In the genomic region with DNA sequence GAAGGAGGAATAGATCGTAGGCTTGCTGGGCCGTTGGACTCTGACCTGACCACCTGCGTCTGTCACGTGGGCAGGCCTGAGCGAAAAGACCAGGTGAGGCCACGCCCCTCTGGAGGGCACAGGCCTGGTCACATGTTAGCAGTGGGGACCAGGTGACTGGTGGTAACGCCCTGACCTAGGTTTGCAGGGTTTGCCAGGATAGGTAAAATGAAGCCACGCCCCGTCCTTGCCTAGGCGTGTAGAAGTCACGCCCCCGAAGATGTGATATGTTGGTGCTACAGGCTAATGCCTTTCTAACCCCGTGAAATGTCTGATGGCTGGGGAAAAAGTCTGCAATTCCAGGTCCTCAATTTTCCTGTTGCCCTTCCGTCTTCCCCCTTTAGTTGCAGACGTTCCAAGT, we compare ENCODE assay signal across 8 mouse cellular contexts. TPM values are rescaled to one million over a fixed set of nuclear protein-coding genes. Genes with fewer than 3 reads are reported as not detected.
A peak's percentile ranks its signal among the peaks of the same experiment; 100 is the strongest.
DNase-seq lines count a peak whose midpoint lies in the region; ATAC-seq and TF ChIP-seq lines count a peak whose summit lies in the region.

No protein-coding gene starts in this region.

- peaks cover 5% of the 10 kb centered on the region; the same call in 1 of the 2 replicates for H3K4me1 ChIP-seq in neural tube, embryonic 11.5 days (ENCODE audit: control insufficient read depth, insufficient read depth, low read length)
- H3K4me1 ChIP-seq in hindbrain, embryonic 12.5 days = peaks cover 22% of the 10 kb centered on the region
- peaks cover 8% of the 10 kb centered on the region for H3K4me1 ChIP-seq in limb, embryonic 14.5 days (ENCODE audit: control insufficient read depth, insufficient read depth, low read length)
- H3K4me1 ChIP-seq in midbrain, embryonic 14.5 days (ENCODE audit: control insufficient read depth, insufficient read depth, low read length) = peaks cover 12% of the 10 kb centered on the region

- peak overlapping the region; percentile 63 for H3K9ac ChIP-seq in neural tube, embryonic 11.5 days (ENCODE audit: low read length)
- H3K9ac ChIP-seq in hindbrain, embryonic 12.5 days = peak overlapping the region; percentile 79
- H3K9ac ChIP-seq in limb, embryonic 14.5 days (ENCODE audit: low read depth, low read length, severe bottlenecking) = peak overlapping the region; percentile 69
- H3K9ac ChIP-seq in midbrain, embryonic 14.5 days (replicated peaks; ENCODE audit: low read length) = peak overlapping the region; percentile 77

- peak overlapping the region; percentile 56 for H3K4me3 ChIP-seq in neural tube, embryonic 11.5 days (ENCODE audit: low read depth, low read length)
- H3K4me3 ChIP-seq in hindbrain, embryonic 12.5 days = peak overlapping the region; percentile 60
- peak overlapping the region; percentile 67 for H3K4me3 ChIP-seq in limb, embryonic 14.5 days (replicated peaks; ENCODE audit: low read length)
- peak overlapping the region; percentile 62 for H3K4me3 ChIP-seq in midbrain, embryonic 14.5 days (replicated peaks; ENCODE audit: low read depth, low read length)

- peak overlapping the region; percentile 97 for H3K4me2 ChIP-seq in neural tube, embryonic 11.5 days (ENCODE audit: low read depth)
- peak overlapping the region; percentile 91 for H3K4me2 ChIP-seq in hindbrain, embryonic 12.5 days (replicated peaks)
- H3K4me2 ChIP-seq in limb, embryonic 14.5 days (replicated peaks; ENCODE audit: low read depth, low read length, severe bottlenecking) = peak overlapping the region; percentile 75
- peak overlapping the region; percentile 93 for H3K4me2 ChIP-seq in midbrain, embryonic 14.5 days (ENCODE audit: low read length)

- WGBS in neural tube, embryonic 11.5 days = 3% methylated on average over 15 of the region's 15 CpGs
- WGBS in hindbrain, embryonic 12.5 days = 1% methylated on average over 15 of the region's 15 CpGs
- 1% methylated on average over 15 of the region's 15 CpGs for WGBS in limb, embryonic 14.5 days
- WGBS in midbrain, embryonic 14.5 days = 1% methylated on average over 15 of the region's 15 CpGs

- no peaks in the 10 kb centered on the region for H3K36me3 ChIP-seq in neural tube, embryonic 11.5 days (ENCODE audit: control insufficient read depth, insufficient read depth, low read length)
- 0 out of 2 replicates have a peak, but pooled peaks cover 4% of the 10 kb centered on the region for H3K36me3 ChIP-seq in hindbrain, embryonic 12.5 days
- H3K36me3 ChIP-seq in limb, embryonic 14.5 days (ENCODE audit: control insufficient read depth, insufficient read depth, low read length) = 0 out of 2 replicates have a peak, but pooled peaks cover 6% of the 10 kb centered on the region
- peaks cover 6% of the 10 kb centered on the region; the same call in 1 of the 2 replicates for H3K36me3 ChIP-seq in midbrain, embryonic 14.5 days (ENCODE audit: control insufficient read depth, insufficient read depth, low read length)

- no peak for TF ChIP-seq POLR2A in limb, embryonic 14.5 days (IDR thresholded peaks at IDR 0.05; ENCODE audit: borderline replicate concordance, extremely low read depth, insufficient read depth, insufficient read length)

- ATAC-seq in neural tube, embryonic 11.5 days (ENCODE audit: insufficient read depth, low FRiP score, low TSS enrichment) = peak; percentile 51
- ATAC-seq in common myeloid progenitor, adult 5-6 weeks (replicated peaks; ENCODE audit: low read depth, poor library complexity, severe bottlenecking) = peak; percentile 24
- ATAC-seq in hindbrain, embryonic 12.5 days (ENCODE audit: low FRiP score) = peak; percentile 60
- peak; percentile 19; the same call in 1 of the 2 replicates for ATAC-seq in limb, embryonic 14.5 days (ENCODE audit: low FRiP score, low read depth)
- ATAC-seq in midbrain, embryonic 14.5 days (ENCODE audit: low FRiP score, low TSS enrichment) = peak; percentile 64

- H3K27me3 ChIP-seq in neural tube, embryonic 11.5 days (ENCODE audit: control insufficient read depth, insufficient read depth, low read length) = peaks cover 14% of the 10 kb centered on the region
- H3K27me3 ChIP-seq in hindbrain, embryonic 12.5 days = peaks cover 44% of the 10 kb centered on the region
- no peaks in the 10 kb centered on the region for H3K27me3 ChIP-seq in limb, embryonic 14.5 days (ENCODE audit: control insufficient read depth, insufficient read depth, low read length)
- H3K27me3 ChIP-seq in midbrain, embryonic 14.5 days (ENCODE audit: control insufficient read depth, insufficient read depth, low read length) = 0 out of 2 replicates have a peak, but pooled peaks cover 13% of the 10 kb centered on the region

- no peaks in the 10 kb centered on the region for H3K9me3 ChIP-seq in neural tube, embryonic 11.5 days (ENCODE audit: control insufficient read depth, low read length)
- H3K9me3 ChIP-seq in hindbrain, embryonic 12.5 days (replicated peaks) = no peaks in the 10 kb centered on the region
- H3K9me3 ChIP-seq in limb, embryonic 14.5 days (ENCODE audit: control insufficient read depth, low read length) = no peaks in the 10 kb centered on the region
- no peaks in the 10 kb centered on the region for H3K9me3 ChIP-seq in midbrain, embryonic 14.5 days (ENCODE audit: control insufficient read depth, low read length)

- peak; percentile 16 for DNase-seq in neural tube, embryonic 11.5 days (ENCODE audit: low spot score)
- no peak for DNase-seq in neural tube, embryonic 10.5 days (ENCODE audit: extremely low spot score, low spot score)
- peak; percentile 79 for DNase-seq in limb, embryonic 14.5 days (ENCODE audit: low spot score)
- DNase-seq in midbrain, embryonic 14.5 days = peak; percentile 61
- DNase-seq in frontal cortex, postnatal 25 days (ENCODE audit: low spot score in 2 of 2) = no peak
- no peak for DNase-seq in gastrocnemius, postnatal 25 days

- H3K27ac ChIP-seq in neural tube, embryonic 11.5 days (ENCODE audit: low read depth, low read length) = no peak overlapping the region
- peak overlapping the region; percentile 62 for H3K27ac ChIP-seq in hindbrain, embryonic 12.5 days
- H3K27ac ChIP-seq in limb, embryonic 14.5 days (replicated peaks; ENCODE audit: low read depth, low read length) = 0 out of 2 replicates have a peak overlapping the region, but pooled peaks have one; percentile 43
- H3K27ac ChIP-seq in midbrain, embryonic 14.5 days (replicated peaks; ENCODE audit: low read depth, low read length) = peak overlapping the region; percentile 72

RNA-seq across cellular contexts. Expression of gene Hook2, which starts 0.4 kb away (rescaled TPM):
- polyA plus RNA-seq in neural tube, embryonic 11.5 days (2014; fragmentation: Nextera tagmentation; extraction: Ambion mirVana) = 10.5 and 12.9 TPM in 2 replicates
- total RNA-seq in common myeloid progenitor, adult 5-6 weeks (2017) = 9.2 and 13.5 TPM in 2 replicates
- polyA plus RNA-seq in hindbrain, embryonic 12.5 days (2016; fragmentation: Nextera tagmentation; extraction: Ambion mirVana) = 16.3 and 18.7 TPM in 2 replicates
- polyA plus RNA-seq in limb, embryonic 14.5 days (2012; rRNA removed) = 15.1 and 17.7 TPM in 2 replicates
- polyA plus RNA-seq in limb, embryonic 14.5 days (2014; fragmentation: Nextera tagmentation; extraction: Ambion mirVana) = 17.4 and 18.1 TPM in 2 replicates
- polyA plus RNA-seq in midbrain, embryonic 14.5 days (2014; fragmentation: Nextera tagmentation; extraction: Ambion mirVana) = 25.8 and 31.4 TPM in 2 replicates
- 1 to 10 TPM; 1.1 to 1.3 TPM for total RNA-seq in gastrocnemius, postnatal 25 days (2021)

RNA-seq across cellular contexts. Expression of gene Junb, which starts 12.3 kb away (rescaled TPM):
- polyA plus RNA-seq in neural tube, embryonic 11.5 days (2014; fragmentation: Nextera tagmentation; extraction: Ambion mirVana) = 6.2 and 6.9 TPM in 2 replicates
- total RNA-seq in common myeloid progenitor, adult 5-6 weeks (2017) = 82.2 and 102 TPM in 2 replicates
- polyA plus RNA-seq in hindbrain, embryonic 12.5 days (2016; fragmentation: Nextera tagmentation; extraction: Ambion mirVana) = 6.0 and 7.5 TPM in 2 replicates
- 11.3 and 16.4 TPM in 2 replicates for polyA plus RNA-seq in limb, embryonic 14.5 days (2012; rRNA removed)
- 16.9 and 18.0 TPM in 2 replicates for polyA plus RNA-seq in limb, embryonic 14.5 days (2014; fragmentation: Nextera tagmentation; extraction: Ambion mirVana)
- polyA plus RNA-seq in midbrain, embryonic 14.5 days (2014; fragmentation: Nextera tagmentation; extraction: Ambion mirVana) = 4.3 and 5.7 TPM in 2 replicates
- total RNA-seq in gastrocnemius, postnatal 25 days (2021) = 1 to 10 TPM; 5.1 to 6.9 TPM

RNA-seq across cellular contexts. Expression of gene Rnaseh2a, which starts 21.3 kb away (rescaled TPM):
- polyA plus RNA-seq in neural tube, embryonic 11.5 days (2014; fragmentation: Nextera tagmentation; extraction: Ambion mirVana) = 92.9 and 116 TPM in 2 replicates
- total RNA-seq in common myeloid progenitor, adult 5-6 weeks (2017) = 95.8 and 148 TPM in 2 replicates
- polyA plus RNA-seq in hindbrain, embryonic 12.5 days (2016; fragmentation: Nextera tagmentation; extraction: Ambion mirVana) = 77.4 and 77.9 TPM in 2 replicates
- polyA plus RNA-seq in limb, embryonic 14.5 days (2012; rRNA removed) = 58.6 and 60.8 TPM in 2 replicates
- polyA plus RNA-seq in limb, embryonic 14.5 days (2014; fragmentation: Nextera tagmentation; extraction: Ambion mirVana) = 87.6 and 90.8 TPM in 2 replicates
- 51.7 and 54.4 TPM in 2 replicates for polyA plus RNA-seq in midbrain, embryonic 14.5 days (2014; fragmentation: Nextera tagmentation; extraction: Ambion mirVana)
- total RNA-seq in gastrocnemius, postnatal 25 days (2021) = 10 to 100 TPM; 22.2 to 24.7 TPM

RNA-seq across cellular contexts. Expression of gene Prdx2, which starts 21.4 kb away (rescaled TPM):
- 1,335 and 1,358 TPM in 2 replicates for polyA plus RNA-seq in neural tube, embryonic 11.5 days (2014; fragmentation: Nextera tagmentation; extraction: Ambion mirVana)
- total RNA-seq in common myeloid progenitor, adult 5-6 weeks (2017) = 631 and 634 TPM in 2 replicates
- 1,088 and 1,187 TPM in 2 replicates for polyA plus RNA-seq in hindbrain, embryonic 12.5 days (2016; fragmentation: Nextera tagmentation; extraction: Ambion mirVana)
- 387 and 405 TPM in 2 replicates for polyA plus RNA-seq in limb, embryonic 14.5 days (2012; rRNA removed)
- polyA plus RNA-seq in limb, embryonic 14.5 days (2014; fragmentation: Nextera tagmentation; extraction: Ambion mirVana) = 839 and 877 TPM in 2 replicates
- 1,531 and 1,588 TPM in 2 replicates for polyA plus RNA-seq in midbrain, embryonic 14.5 days (2014; fragmentation: Nextera tagmentation; extraction: Ambion mirVana)
- 100 to 1,000 TPM; 192 to 200 TPM for total RNA-seq in gastrocnemius, postnatal 25 days (2021)

RNA-seq across cellular contexts. Expression of gene Gm49661, which starts 21.6 kb away (rescaled TPM):
- not detected in 2 replicates for polyA plus RNA-seq in neural tube, embryonic 11.5 days (2014; fragmentation: Nextera tagmentation; extraction: Ambion mirVana)
- not detected in 2 replicates for total RNA-seq in common myeloid progenitor, adult 5-6 weeks (2017)
- not detected in 2 replicates for polyA plus RNA-seq in hindbrain, embryonic 12.5 days (2016; fragmentation: Nextera tagmentation; extraction: Ambion mirVana)
- 2.0 TPM in 1 of 2 replicates, not detected in the other for polyA plus RNA-seq in limb, embryonic 14.5 days (2012; rRNA removed)
- not detected in 2 replicates for polyA plus RNA-seq in limb, embryonic 14.5 days (2014; fragmentation: Nextera tagmentation; extraction: Ambion mirVana)
- not detected in 2 replicates for polyA plus RNA-seq in midbrain, embryonic 14.5 days (2014; fragmentation: Nextera tagmentation; extraction: Ambion mirVana)
- total RNA-seq in gastrocnemius, postnatal 25 days (2021) = not detected

Comparison
In these comparisons a context has a peak if more than half of its experiments do, and no peak if none do; other contexts are left out.
1. DNase-seq: peak in neural tube, embryonic 11.5 days (single experiment), limb, embryonic 14.5 days (single experiment) and midbrain, embryonic 14.5 days (single experiment); none in neural tube, embryonic 10.5 days (single experiment), frontal cortex, postnatal 25 days (0 of 2) and gastrocnemius, postnatal 25 days (single experiment).
2. Peak in every context shown above with its lines, with median percentiles within 50 percentile points of each other: ATAC-seq, H3K4me2 ChIP-seq, H3K4me3 ChIP-seq and H3K9ac ChIP-seq.